Mouse (Mus musculus): Measurements from ENCODE around the gene Arhgef5. TPM values are rescaled to one million over a fixed set of nuclear protein-coding genes. Genes with fewer than 3 reads are reported as not detected.
"Not testable (repeated sequence)": the region's sequence is repeated elsewhere in the genome, so short reads cannot be mapped to it uniquely, and the experiment has no call there.

Gene Arhgef5
- polyA plus RNA-seq (2012; rRNA removed) (2.3 TPM in 2 replicates), polyA plus RNA-seq (2014; fragmentation: Nextera tagmentation; extraction: Ambion mirVana) (1.3 TPM in 2 replicates)

GRCm38 (mm10) chr6:43265363-43266041 lies at the start of gene Arhgef5:
Arhgef5 (plus strand) TSS chr6:43265582.
- WGBS (ENCODE audit: insufficient replicate concordance), result under 1% methylated on average over 48 of the region's 48 CpGs
- Histone ChIP-seq H3K9ac (replicated peaks) (peak within 1 kb of the TSS; percentile 32), H3K9me3 (ENCODE audit: control insufficient read depth, low read length) (no peaks in the 10 kb centered on the region), H3K27me3 (ENCODE audit: control insufficient read depth, insufficient read depth, low read length) (peaks cover 5% of the 10 kb centered on the region), H3K4me2 (ENCODE audit: low read depth) (peak within 1 kb of the TSS; percentile 50), H3K4me3 (ENCODE audit: insufficient read depth in 1 of 2, low read depth in 2 of 2, low read length in 2 of 2) (peak within 1 kb of the TSS; percentile 52 to 59), H3K4me1 (replicated peaks; ENCODE audit: control insufficient read depth in 2 of 2, insufficient read depth in 2 of 2, low read length in 1 of 2) (peaks cover 0 to 9% of the 10 kb centered on the region in 2 experiments; a peak in 2 of 4 replicates), H3K36me3 (replicated peaks; ENCODE audit: control insufficient read depth, insufficient read depth, low read depth) (no peaks in the 10 kb centered on the region), H3K27ac (no peak within 1 kb of the TSS)
- ATAC-seq (ENCODE audit: insufficient read depth), result peak; percentile 68
- DNase-seq (ENCODE audit: low read depth in 3 of 3, low spot score in 3 of 3), result peak in 1 of 3 experiments; percentile 6
- no peak for TF ChIP-seq EP300 (IDR thresholded peaks at IDR 0.05; ENCODE audit: low read depth)
- no peak for TF ChIP-seq CTCF (IDR thresholded peaks at IDR 0.05; ENCODE audit: low read depth)

DNA sequence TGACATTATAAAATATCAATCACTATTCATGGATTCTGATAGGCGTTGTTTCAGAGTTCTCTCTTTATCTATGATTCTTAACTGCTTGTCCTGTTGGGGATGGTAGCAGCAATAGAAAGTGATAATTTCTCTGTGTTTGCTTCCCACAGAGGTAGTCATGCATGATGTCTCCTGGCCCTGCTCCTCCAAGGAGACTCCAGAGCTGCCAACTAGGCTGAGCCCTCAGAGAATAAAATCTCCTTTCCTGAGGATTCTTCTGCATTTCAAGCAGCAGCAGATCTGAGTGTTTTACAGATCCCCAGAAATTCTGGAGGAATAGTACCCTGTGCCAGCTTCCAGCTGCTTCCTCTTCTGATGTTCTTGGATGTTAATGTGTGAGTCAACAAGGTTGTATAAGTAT lies 34.1 kb upstream of the Arhgef5 start, which contains the start of gene Olfr47:
Gene Olfr47, plus strand, starts transcription at position 275 of the 400 bp plus-strand sequence.
- not testable (repeated sequence) for H3K36me3 ChIP-seq (replicated peaks; ENCODE audit: control insufficient read depth, insufficient read depth, low read depth); H3K4me2 ChIP-seq (ENCODE audit: low read depth); ATAC-seq (ENCODE audit: insufficient read depth); H3K9me3 ChIP-seq (ENCODE audit: control insufficient read depth, low read length); H3K4me1 ChIP-seq (replicated peaks; ENCODE audit: control insufficient read depth in 2 of 2, insufficient read depth in 2 of 2, low read length in 1 of 2); H3K27ac ChIP-seq; H3K9ac ChIP-seq (replicated peaks); H3K4me3 ChIP-seq (ENCODE audit: insufficient read depth in 1 of 2, low read depth in 2 of 2, low read length in 2 of 2); DNase-seq (ENCODE audit: low read depth in 3 of 3, low spot score in 3 of 3); H3K27me3 ChIP-seq (ENCODE audit: control insufficient read depth, insufficient read depth, low read length)
- 45% methylated on average over 1 of the region's 1 CpGs for WGBS (ENCODE audit: insufficient replicate concordance)

DNA sequence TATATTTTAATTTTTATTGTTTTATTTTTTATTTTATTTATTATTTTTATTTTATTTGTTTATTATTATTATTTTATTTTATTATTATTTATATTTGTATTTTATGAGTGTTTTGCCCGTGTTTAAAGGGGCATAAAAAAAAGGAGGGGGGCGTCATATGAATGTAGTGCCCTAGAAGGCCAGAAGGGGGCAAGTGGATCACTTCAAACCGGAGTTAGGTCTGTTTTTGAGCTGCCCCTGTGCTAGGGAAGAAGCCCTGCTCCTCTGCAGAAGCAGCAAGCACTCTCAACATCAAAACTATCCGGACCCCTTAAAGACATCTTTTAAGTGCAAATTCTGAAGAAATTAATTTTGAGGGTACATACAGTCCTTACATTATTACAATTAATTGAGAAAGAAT lies 23.3 kb upstream of the Arhgef5 start:
- WGBS (ENCODE audit: insufficient replicate concordance), result 2% methylated on average over 4 of the region's 4 CpGs
- Histone ChIP-seq H3K4me2 (ENCODE audit: low read depth) (no peak overlapping the region), H3K9me3 (ENCODE audit: control insufficient read depth, low read length) (no peaks in the 10 kb centered on the region), H3K4me3 (ENCODE audit: insufficient read depth in 1 of 2, low read depth in 2 of 2, low read length in 2 of 2) (no peak overlapping the region), H3K27ac (no peak overlapping the region), H3K4me1 (replicated peaks; ENCODE audit: control insufficient read depth in 2 of 2, insufficient read depth in 2 of 2, low read length in 1 of 2) (no peaks in the 10 kb centered on the region), H3K27me3 (ENCODE audit: control insufficient read depth, insufficient read depth, low read length) (no peaks in the 10 kb centered on the region), H3K9ac (replicated peaks) (no peak overlapping the region), H3K36me3 (replicated peaks; ENCODE audit: control insufficient read depth, insufficient read depth, low read depth) (no peaks in the 10 kb centered on the region)
- no peak for DNase-seq (ENCODE audit: low read depth in 3 of 3, low spot score in 3 of 3)
- TF ChIP-seq EP300 (IDR thresholded peaks at IDR 0.05; ENCODE audit: low read depth) (no peak), CTCF (IDR thresholded peaks at IDR 0.05; ENCODE audit: low read depth) (peak; percentile 30; the same call in 1 of the 2 replicates)
- no peak for ATAC-seq (ENCODE audit: insufficient read depth)

DNA sequence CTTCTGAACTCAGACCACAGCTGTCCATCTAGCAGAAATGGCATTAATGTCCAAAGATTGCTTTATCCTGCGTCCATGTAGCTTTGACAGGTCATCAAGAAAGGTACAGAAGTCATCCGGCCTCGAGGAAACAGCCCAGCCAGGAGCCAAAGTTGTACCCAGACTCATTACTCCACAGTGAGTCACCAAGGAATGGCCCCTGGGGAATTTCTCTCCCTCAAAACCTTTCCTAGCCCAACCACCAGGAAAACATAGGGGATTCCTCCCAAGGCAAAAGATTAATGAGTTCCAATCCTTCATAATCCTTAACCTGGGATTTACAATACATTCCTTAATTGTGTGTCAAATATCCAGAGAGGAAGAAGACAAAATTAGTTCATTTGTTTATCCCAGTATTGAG lies 18.0 kb upstream of the Arhgef5 start:
- WGBS (ENCODE audit: insufficient replicate concordance), result 39% methylated on average over 3 of the region's 3 CpGs
- DNase-seq (ENCODE audit: low read depth in 3 of 3, low spot score in 3 of 3) (no peak), ATAC-seq (ENCODE audit: insufficient read depth) (no peak)
- no peaks in the 10 kb centered on the region for H3K9me3 ChIP-seq (ENCODE audit: control insufficient read depth, low read length)
- no peaks in the 10 kb centered on the region for H3K4me1 ChIP-seq (replicated peaks; ENCODE audit: control insufficient read depth in 2 of 2, insufficient read depth in 2 of 2, low read length in 1 of 2)
- no peak for TF ChIP-seq CTCF (IDR thresholded peaks at IDR 0.05; ENCODE audit: low read depth)
- TF ChIP-seq EP300 (IDR thresholded peaks at IDR 0.05; ENCODE audit: low read depth), result no peak
- H3K9ac ChIP-seq (replicated peaks), result no peak overlapping the region
- H3K4me3 ChIP-seq (ENCODE audit: insufficient read depth in 1 of 2, low read depth in 2 of 2, low read length in 2 of 2), result no peak overlapping the region
- H3K4me2 ChIP-seq (ENCODE audit: low read depth), result no peak overlapping the region
- no peaks in the 10 kb centered on the region for H3K36me3 ChIP-seq (replicated peaks; ENCODE audit: control insufficient read depth, insufficient read depth, low read depth)
- H3K27ac ChIP-seq, result no peak overlapping the region
- H3K27me3 ChIP-seq (ENCODE audit: control insufficient read depth, insufficient read depth, low read length), result no peaks in the 10 kb centered on the region

DNA sequence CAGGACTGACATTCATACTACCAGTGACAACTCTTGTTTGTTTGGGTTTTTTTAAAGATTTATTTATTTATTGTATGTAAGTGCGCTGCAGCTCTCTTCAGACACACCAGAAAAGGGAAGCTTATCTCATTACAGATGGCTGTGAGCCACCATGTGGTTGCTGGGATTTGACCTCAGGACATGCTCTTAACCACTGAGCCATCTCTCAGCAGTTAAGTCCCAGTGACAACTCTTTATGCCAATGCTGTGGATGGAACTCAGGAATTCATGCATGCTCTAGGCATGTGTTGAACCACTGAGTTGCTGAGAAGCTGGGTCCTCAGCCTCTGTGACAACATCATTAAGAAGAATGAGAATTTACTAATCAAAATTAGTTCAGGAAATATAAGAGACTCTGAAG lies 12.4 kb upstream of the Arhgef5 start:
- no peak for TF ChIP-seq CTCF (IDR thresholded peaks at IDR 0.05; ENCODE audit: low read depth)
- TF ChIP-seq EP300 (IDR thresholded peaks at IDR 0.05; ENCODE audit: low read depth), result no peak
- H3K4me2 ChIP-seq (ENCODE audit: low read depth), result no peak overlapping the region
- WGBS (ENCODE audit: insufficient replicate concordance), result 14% methylated on average over 1 of the region's 1 CpGs
- no peaks in the 10 kb centered on the region for H3K9me3 ChIP-seq (ENCODE audit: control insufficient read depth, low read length)
- H3K9ac ChIP-seq (replicated peaks), result no peak overlapping the region
- no peaks in the 10 kb centered on the region for H3K27me3 ChIP-seq (ENCODE audit: control insufficient read depth, insufficient read depth, low read length)
- H3K4me1 ChIP-seq (replicated peaks; ENCODE audit: control insufficient read depth in 2 of 2, insufficient read depth in 2 of 2, low read length in 1 of 2), result no peaks in the 10 kb centered on the region
- H3K4me3 ChIP-seq (ENCODE audit: insufficient read depth in 1 of 2, low read depth in 2 of 2, low read length in 2 of 2), result no peak overlapping the region
- H3K36me3 ChIP-seq (replicated peaks; ENCODE audit: control insufficient read depth, insufficient read depth, low read depth), result no peaks in the 10 kb centered on the region
- ATAC-seq (ENCODE audit: insufficient read depth) (no peak), DNase-seq (ENCODE audit: low read depth in 3 of 3, low spot score in 3 of 3) (no peak)
- no peak overlapping the region for H3K27ac ChIP-seq

Measured in liver, embryonic 14.5 days (tissue).